Comparison of ENCODE assay signal across 23 mouse cellular contexts in the genomic region with DNA sequence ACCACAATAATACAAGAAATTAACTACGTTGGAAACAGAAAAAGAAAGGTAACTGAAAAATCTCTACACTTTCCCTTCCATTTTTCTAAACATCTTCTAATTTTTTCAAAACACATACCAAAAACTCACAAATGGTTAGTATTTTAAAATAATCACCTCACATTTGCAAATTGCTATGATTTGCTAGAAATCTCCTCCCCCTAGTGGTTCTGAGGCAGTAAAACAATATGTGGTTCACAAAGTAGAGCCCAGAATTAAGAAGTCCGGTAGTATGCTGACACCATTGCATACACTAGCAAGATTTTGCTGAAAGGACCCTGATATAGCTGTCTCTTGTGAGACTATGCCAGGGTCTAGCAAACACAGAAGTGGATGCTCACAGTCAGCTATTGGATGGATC. TPM values are rescaled to one million over a fixed set of nuclear protein-coding genes. Genes with fewer than 3 reads are reported as not detected.
"Had no signal": no experiment of that assay in that cellular context is flagged by ENCODE, and none has a peak within 500 bp of the region (broad histone marks: within the 10 kb centered on the region; RNA-seq: fewer than 3 reads in every experiment).

No protein-coding gene starts in this region.

RNA-seq across cellular contexts. Expression of gene Amtn, which starts 16.1 kb away (rescaled TPM):
- total RNA-seq: layer of hippocampus, adult 8-10 months; layer of hippocampus, postnatal 10 days; layer of hippocampus, postnatal 36 days; left cerebral cortex, adult 8-10 months; left cerebral cortex, postnatal 14 days; left cerebral cortex, postnatal 4 days; megakaryocyte, adult 5-6 weeks; monocyte, adult 5-6 weeks; neutrophil, adult 5-6 weeks had no signal
- polyA plus RNA-seq: kidney, embryonic 16.5 days; large intestine, adult 2 months; limb, embryonic 12.5 days; liver, embryonic 11.5 days; liver, embryonic 14.5 days; lung, embryonic 16.5 days; macrophage; midbrain, embryonic 12.5 days; midbrain, embryonic 15.5 days; myocyte; neural tube, embryonic 13.5 days; stomach, embryonic 15.5 days; testis, adult 2 months; urinary bladder, adult 2 months had no signal
